Mouse (Mus musculus) c-Kit-negative CD71-positive TER-119-positive erythroid progenitor cells, embryonic 14.5 days (primary cell): Measurements from ENCODE around the gene Hbb-y.
"Not testable (repeated sequence)": the region's sequence is repeated elsewhere in the genome, so short reads cannot be mapped to it uniquely, and the experiment has no call there.

Experiments used
- DNase-seq: peaks from one replicate; pipeline ENCODE4 v3.0.0-alpha.2; 2013; ENCODE audit warnings: low read depth, low spot score

Hbb-y gene

GRCm38 (mm10) chr7:103853090-103853489, at the start of gene Hbb-y:
Gene Hbb-y, minus strand, starts transcription at chr7:103853216.
- no peak for DNase-seq

GRCm38 (mm10) chr7:103894385-103894784, 41.4 kb upstream of the Hbb-y start, which contains the start of gene Olfr64:
Gene Olfr64, minus strand, starts transcription at chr7:103894485.
- no peak for DNase-seq

GRCm38 (mm10) chr7:103886152-103886551, 33.1 kb upstream of the Hbb-y start, which contains the start of gene Olfr66:
Gene Olfr66, minus strand, starts transcription at chr7:103886252.
- no peak for DNase-seq

GRCm38 (mm10) chr7:103877093-103877492, 24.1 kb upstream of the Hbb-y start:
- DNase-seq: peak; percentile 79

DNA sequence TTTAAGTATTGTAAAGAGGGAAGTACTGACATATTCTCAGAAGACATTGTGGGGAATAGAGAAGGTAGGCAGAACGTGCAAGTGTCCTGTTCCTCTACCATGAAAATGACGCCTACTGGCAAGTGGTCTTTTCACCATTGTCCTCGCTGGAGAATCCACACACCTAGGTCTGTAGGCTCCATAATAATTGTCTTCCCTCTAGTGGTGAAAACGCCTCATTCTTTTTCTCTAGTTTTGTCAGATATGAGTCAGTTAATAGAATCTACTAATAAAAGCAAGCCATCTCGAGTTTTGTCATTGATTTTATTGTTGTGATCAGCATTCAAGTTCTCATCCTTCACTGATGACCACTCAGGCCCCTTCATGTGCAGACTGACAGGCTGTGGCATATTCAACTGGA, 21.4 kb upstream of the Hbb-y start:
- DNase-seq: peak; percentile 48

DNA sequence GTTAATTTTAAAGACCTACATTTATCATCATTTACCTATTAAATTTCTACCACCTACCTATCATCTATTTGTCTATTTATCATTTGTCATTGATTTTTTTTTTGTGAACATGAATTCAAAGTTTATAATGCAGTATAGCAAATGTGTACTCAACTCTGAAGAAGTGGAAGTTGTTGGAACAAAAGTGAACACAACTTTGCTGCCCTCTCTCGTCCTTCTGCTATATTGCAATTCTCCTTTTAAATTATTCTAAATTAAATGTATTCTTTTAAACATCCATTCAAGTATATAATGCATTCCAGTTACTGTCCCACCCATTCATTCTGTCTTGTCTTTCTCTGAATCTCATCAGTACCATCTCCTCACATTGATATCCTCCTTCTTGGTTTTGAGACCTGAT, 20.0 kb upstream of the Hbb-y start:
- peak; percentile 77 for DNase-seq

DNA sequence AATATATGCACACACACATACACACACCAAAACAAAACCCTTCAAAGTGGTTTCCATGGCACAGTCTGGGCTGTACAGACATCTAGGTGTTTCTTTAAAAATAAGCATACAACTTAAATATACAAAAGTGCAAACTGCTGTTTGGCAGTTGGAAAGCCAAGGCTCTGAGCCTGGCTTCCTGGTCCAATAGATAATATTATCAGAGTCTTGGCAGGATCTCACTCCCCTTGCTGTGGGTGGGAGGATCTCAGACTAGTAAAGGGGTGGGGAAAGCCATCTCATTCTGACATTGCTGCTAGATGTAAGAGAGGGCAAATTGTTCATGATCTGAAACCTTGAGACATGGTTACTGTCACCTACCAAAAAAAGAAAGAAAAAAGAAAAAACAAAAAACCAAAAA, 17.7 kb upstream of the Hbb-y start:
- DNase-seq: peak; percentile 90

GRCm38 (mm10) chr7:103865716-103866115, 12.7 kb upstream of the Hbb-y start:
- DNase-seq: peak; percentile 86

DNA sequence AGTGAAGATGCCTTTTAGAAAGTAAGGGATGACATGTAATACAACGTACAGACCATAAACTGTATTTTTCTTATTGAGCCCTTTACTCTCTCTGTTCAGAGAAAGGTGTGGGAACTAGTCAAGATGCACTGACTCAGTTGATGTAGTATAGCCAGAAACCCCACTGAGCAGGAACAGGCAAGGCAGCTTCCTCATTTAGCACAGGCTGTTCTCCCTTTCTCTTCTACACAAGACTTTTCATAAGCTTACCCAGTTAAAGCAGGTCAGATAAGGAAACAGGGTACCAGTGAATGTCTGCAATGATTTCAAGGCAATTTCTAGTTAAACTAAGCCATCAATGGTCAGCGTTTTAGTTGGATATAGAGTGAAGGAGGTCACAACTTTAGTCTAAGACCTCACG, 8.5 kb upstream of the Hbb-y start:
- DNase-seq: peak; percentile 51

GRCm38 (mm10) chr7:103860855-103861254, 7.8 kb upstream of the Hbb-y start:
- DNase-seq: peak; percentile 100

GRCm38 (mm10) chr7:103859076-103859475, 6.1 kb upstream of the Hbb-y start:
- peak; percentile 88 for DNase-seq

DNA sequence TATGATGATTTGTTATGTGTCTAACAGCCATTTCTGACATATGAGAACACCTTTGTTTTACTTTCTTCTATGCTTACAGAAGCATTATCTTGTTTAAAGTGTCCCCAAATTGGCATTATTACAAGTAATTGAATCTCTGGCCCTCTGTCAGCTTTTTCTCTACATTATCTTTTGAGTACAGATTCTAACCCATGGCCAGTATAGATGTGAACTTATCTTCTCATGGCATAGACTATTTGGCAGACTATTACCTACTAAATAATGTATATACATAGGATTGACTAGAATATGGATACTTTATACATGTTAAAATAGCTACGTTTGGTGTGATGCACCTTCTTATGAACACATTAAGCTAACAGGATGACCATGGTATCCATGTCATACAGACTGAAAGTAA, 1.7 kb upstream of the Hbb-y start:
- no peak for DNase-seq

GRCm38 (mm10) chr7:103844525-103845325, 8.3 kb downstream of the Hbb-y start:
- DNase-seq: no peak

- no peak for DNase-seq
These were observed 10.0 kb downstream of the Hbb-y start, which contains the start of gene Hbb-bh1 for GRCm38 (mm10) chr7:103843034-103843433. Gene Hbb-bh1, minus strand, starts transcription at chr7:103843164.

DNA sequence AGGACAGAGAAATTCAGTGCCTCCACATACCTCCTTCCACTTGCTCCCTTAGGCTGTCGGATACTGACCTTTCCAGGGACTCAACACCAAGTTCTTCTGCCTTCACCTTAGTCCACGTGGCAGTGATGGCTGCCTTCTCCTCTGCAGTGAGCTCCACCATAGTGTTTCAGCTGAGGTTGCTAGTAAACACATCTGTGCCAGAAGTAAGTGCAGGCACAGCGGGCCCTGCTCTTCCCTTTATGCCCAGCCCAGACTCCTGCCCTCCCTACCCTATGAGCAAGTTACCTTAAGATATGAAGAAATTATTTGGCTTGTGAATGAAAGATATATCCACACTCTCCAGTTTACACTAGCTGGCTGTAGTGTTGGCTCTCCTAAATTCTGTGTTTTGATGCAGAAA, 12.7 kb downstream of the Hbb-y start, which contains the start of gene Hbb-bh2:
Gene Hbb-bh2 (minus strand): TSS at position 253 of the 400 bp plus-strand sequence.
- DNase-seq: no peak

GRCm38 (mm10) chr7:103827808-103828207, 25.2 kb downstream of the Hbb-y start, which contains the start of gene Hbb-bs:
Gene Hbb-bs, minus strand, starts transcription at chr7:103828096.
- peak; percentile 95 for DNase-seq

GRCm38 (mm10) chr7:103827139-103827538, 25.9 kb downstream of the Hbb-y start:
- DNase-seq: not testable (repeated sequence)

DNA sequence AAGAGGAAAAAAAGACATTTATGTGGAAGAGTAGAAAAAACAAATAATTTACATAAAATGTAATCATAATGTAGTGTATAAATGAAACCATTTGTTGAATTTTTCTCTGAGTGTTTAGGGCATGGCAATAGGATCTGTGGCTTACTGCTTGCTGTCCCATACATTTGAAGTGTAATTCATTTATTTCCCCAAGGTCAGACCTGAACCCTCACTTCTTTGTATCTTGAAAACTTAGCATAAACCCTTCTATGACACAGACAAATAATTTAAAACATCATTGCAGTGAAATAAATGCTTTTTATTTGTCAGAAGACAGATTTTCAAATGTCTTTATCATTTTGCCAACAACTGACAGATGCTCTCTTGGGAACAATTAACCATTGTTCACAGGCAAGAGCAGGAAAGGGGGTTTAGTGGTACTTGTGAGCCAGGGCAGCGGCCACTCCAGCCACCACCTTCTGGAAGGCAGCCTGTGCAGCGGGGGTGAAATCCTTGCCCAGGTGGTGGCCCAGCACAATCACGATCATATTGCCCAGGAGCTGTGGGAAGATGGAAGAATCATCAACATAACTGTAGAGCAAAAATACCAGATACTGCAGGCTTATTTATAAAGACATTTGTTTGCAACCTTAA, 26.6 kb downstream of the Hbb-y start:
- peak; percentile 82 for DNase-seq

DNA sequence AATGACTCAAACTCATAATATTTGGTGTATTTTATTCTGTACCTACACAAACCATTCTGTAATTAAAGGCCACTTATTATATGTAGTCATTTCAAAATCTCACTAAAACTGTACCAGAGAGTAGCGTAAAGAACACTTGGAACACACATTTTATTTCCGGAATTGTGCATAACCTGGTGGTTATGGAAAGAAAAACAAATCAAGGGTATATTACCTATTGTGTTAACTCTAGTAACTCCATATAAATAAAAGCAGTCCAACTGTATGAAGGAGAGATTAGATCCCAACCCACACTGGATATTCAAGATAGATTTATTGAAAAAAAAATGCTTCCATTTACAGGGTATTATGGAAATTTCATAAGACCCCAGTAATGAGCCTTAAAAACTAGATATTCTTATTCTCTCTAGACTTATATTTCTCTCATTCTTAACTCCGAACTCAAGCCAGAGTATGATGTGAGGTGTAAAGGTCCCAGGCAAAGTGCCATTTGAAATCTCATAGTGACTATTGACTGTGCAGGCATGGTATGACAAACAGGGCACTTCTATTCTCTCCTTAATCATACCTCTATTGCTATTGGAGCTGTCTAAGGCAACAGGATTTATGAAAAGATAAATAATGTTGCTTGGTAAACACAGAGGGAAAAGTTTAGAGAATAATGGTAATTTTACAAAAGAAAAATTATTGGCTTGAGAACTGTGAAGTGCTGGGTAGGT, 27.3 kb downstream of the Hbb-y start:
- peak; percentile 85 for DNase-seq

GRCm38 (mm10) chr7:103824597-103824996, 28.4 kb downstream of the Hbb-y start:
- no peak for DNase-seq

DNA sequence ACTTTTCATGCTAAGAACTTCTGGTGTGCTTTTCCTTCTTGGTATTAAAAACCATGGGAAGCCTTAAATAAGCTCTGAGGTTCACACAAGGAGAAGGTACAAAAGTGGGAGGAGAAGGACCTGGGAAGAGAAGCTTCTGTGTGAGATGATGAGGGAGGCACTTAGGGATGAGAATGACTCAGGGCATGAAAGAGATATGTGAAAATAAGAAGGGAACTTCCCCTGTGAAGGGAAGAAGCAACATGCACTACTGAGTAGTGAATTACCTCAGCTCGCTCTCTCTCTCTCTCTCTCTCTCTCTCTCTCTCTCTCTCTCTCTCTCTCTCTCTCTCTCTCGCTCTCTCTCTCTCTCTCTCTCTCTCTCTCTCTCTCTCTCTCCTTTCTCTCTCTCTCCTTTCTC, 37.9 kb downstream of the Hbb-y start:
- peak; percentile 62 for DNase-seq

DNA sequence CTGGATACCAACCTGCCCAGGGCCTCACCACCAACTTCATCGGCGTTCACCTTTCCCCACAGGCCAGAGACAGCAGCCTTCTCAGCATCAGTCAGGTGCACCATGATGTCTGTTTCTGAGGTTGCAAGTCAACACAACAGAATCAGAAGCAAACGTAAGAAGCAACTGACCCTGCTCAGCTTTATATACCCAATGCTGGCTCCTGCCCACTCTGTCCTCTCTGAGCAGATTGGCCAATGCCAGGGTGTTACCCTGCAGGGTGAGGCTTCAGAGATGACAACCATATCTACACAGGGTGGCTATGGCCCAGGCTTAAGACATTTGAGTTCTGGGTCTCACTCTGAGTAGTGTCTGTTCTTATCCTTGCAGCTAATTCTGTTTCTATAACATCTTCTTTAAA, 39.2 kb downstream of the Hbb-y start, which contains the start of gene Hbb-bt:
Gene Hbb-bt (minus strand): TSS at position 231 of the 400 bp plus-strand sequence.
- DNase-seq: peak; percentile 91
